8 mouse cellular contexts compared by ENCODE assay signal in the genomic region with DNA sequence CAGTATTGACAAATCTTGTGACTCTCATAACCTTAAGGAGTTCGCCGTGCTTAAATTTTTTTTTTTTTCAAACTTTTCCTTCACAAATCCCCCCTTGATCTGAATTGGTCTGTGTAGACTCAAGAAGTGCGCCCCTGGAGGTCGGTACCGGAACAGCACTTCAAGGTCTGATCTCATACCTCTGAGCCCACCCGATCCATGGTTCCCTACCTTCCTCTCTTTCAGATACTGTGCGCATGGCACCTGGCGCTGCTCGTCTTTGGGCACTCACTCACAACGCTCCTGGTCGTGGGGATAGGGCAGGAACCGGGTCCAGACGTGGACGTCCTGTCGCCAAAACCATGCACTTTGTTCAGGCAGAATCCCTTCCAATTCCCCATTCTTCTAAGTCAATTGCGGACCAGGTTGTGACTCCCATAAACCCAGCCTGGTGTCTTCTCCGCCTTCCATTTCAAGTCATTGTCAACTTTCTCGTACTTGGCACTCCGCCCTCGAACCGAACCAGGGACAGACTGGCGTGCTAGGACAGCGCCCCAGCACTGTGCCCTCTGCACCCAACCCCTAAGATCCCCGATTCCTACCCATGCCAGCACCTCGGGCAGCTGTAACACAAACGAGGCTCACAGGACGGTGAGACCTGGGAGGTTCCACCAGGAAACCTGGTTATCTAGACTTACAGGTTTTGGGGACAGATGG. TPM values are rescaled to one million over a fixed set of nuclear protein-coding genes. Genes with fewer than 3 reads are reported as not detected.
DNase-seq lines count a peak whose midpoint lies in the region; ATAC-seq and TF ChIP-seq lines count a peak whose summit lies in the region.

No protein-coding gene starts in this region.

- WGBS in intestine, postnatal 0 days: 3% methylated on average over 27 of the region's 27 CpGs
- 3% methylated on average over 27 of the region's 27 CpGs for WGBS in liver, embryonic 16.5 days (ENCODE audit: insufficient replicate concordance)
- 4% methylated on average over 27 of the region's 27 CpGs for WGBS in neural tube, embryonic 12.5 days

- no peak overlapping the region for H3ac ChIP-seq in C2C12 (ENCODE audit: control insufficient read depth, insufficient read length, low read depth)

- H3K36me3 ChIP-seq in C2C12 (ENCODE audit: control insufficient read depth, insufficient read depth): no peaks in the 10 kb centered on the region
- no peaks in the 10 kb centered on the region for H3K36me3 ChIP-seq in intestine, postnatal 0 days (ENCODE audit: control insufficient read depth, insufficient read depth)
- H3K36me3 ChIP-seq in liver, embryonic 16.5 days (ENCODE audit: control insufficient read depth, insufficient read depth): no peaks in the 10 kb centered on the region
- H3K36me3 ChIP-seq in neural tube, embryonic 12.5 days: no peaks in the 10 kb centered on the region

- peak overlapping the region; percentile 68 for H3K4me2 ChIP-seq in intestine, postnatal 0 days (replicated peaks; ENCODE audit: low read depth)
- peak overlapping the region; percentile 27 for H3K4me2 ChIP-seq in liver, embryonic 16.5 days (ENCODE audit: low read depth, low read length)
- peak overlapping the region; percentile 50 for H3K4me2 ChIP-seq in neural tube, embryonic 12.5 days (replicated peaks)

- peak; percentile 87 for DNase-seq in ZHBTc4 (ENCODE audit: low read depth, low spot score)
- peak; percentile 87 for DNase-seq in embryo, embryonic 10.5 days (ENCODE audit: low spot score)
- peak; percentile 55 for DNase-seq in gonadal fat pad, adult 2 months (ENCODE audit: low read depth)
- peak; percentile 74 for DNase-seq in thymus, postnatal 0 days (ENCODE audit: low spot score)

- TF ChIP-seq CTCF in C2C12 (IDR thresholded peaks at IDR 0.05; ENCODE audit: control insufficient read depth, insufficient read depth, insufficient read length): peak; percentile 33
- peak; percentile 78 for TF ChIP-seq CTCF in intestine, postnatal 0 days (IDR thresholded peaks at IDR 0.05; ENCODE audit: low read depth)

- H3K9me3 ChIP-seq in intestine, postnatal 0 days (ENCODE audit: control insufficient read depth): no peaks in the 10 kb centered on the region
- H3K9me3 ChIP-seq in liver, embryonic 16.5 days (replicated peaks; ENCODE audit: control insufficient read depth, low read length): no peaks in the 10 kb centered on the region
- H3K9me3 ChIP-seq in neural tube, embryonic 12.5 days: no peaks in the 10 kb centered on the region

- H3K27ac ChIP-seq in intestine, postnatal 0 days (ENCODE audit: low read depth, low read length): no peak overlapping the region
- no peak overlapping the region for H3K27ac ChIP-seq in liver, embryonic 16.5 days (ENCODE audit: low read length)
- no peak overlapping the region for H3K27ac ChIP-seq in neural tube, embryonic 12.5 days

- no peaks in the 10 kb centered on the region; the same call in 1 of the 2 replicates for H3K4me1 ChIP-seq in intestine, postnatal 0 days (replicated peaks; ENCODE audit: control insufficient read depth, insufficient read depth, low read length)
- no peaks in the 10 kb centered on the region for H3K4me1 ChIP-seq in liver, embryonic 16.5 days (ENCODE audit: control insufficient read depth, low read depth, low read length)
- H3K4me1 ChIP-seq in neural tube, embryonic 12.5 days: peaks cover 10% of the 10 kb centered on the region; the same call in 1 of the 2 replicates

- no peaks in the 10 kb centered on the region for H3K79me3 ChIP-seq in C2C12 (ENCODE audit: low read depth)

- H3K27me3 ChIP-seq in C2C12 (ENCODE audit: control insufficient read depth, insufficient read depth, insufficient read length): no peaks in the 10 kb centered on the region
- H3K27me3 ChIP-seq in intestine, postnatal 0 days (replicated peaks; ENCODE audit: control insufficient read depth, insufficient read depth, low read length): peaks cover 51% of the 10 kb centered on the region
- peaks cover 36% of the 10 kb centered on the region for H3K27me3 ChIP-seq in liver, embryonic 16.5 days (ENCODE audit: control insufficient read depth, insufficient read depth, low read depth, low read length)
- peaks cover 43% of the 10 kb centered on the region for H3K27me3 ChIP-seq in neural tube, embryonic 12.5 days (replicated peaks)

- H3K4me3 ChIP-seq in C2C12 (ENCODE audit: insufficient read depth, poor library complexity, severe bottlenecking): no peak overlapping the region
- peak overlapping the region; percentile 29 for H3K4me3 ChIP-seq in intestine, postnatal 0 days (ENCODE audit: low read depth, low read length)
- H3K4me3 ChIP-seq in liver, embryonic 16.5 days (ENCODE audit: low read depth, low read length): 0 out of 2 replicates have a peak overlapping the region, but pooled peaks have one; percentile 4
- H3K4me3 ChIP-seq in neural tube, embryonic 12.5 days: no peak overlapping the region

- ATAC-seq in intestine, postnatal 0 days: peak; percentile 58; the same call in 1 of the 2 replicates
- ATAC-seq in liver, embryonic 16.5 days (ENCODE audit: low read depth): no peak
- ATAC-seq in neural tube, embryonic 12.5 days (ENCODE audit: low FRiP score, low read depth): peak; percentile 53; the same call in 1 of the 2 replicates

- no peaks in the 10 kb centered on the region for H3K79me2 ChIP-seq in C2C12 (ENCODE audit: control insufficient read depth, insufficient read depth)

- no peak overlapping the region for H3K9ac ChIP-seq in intestine, postnatal 0 days (ENCODE audit: low read depth, low read length)
- H3K9ac ChIP-seq in liver, embryonic 16.5 days (ENCODE audit: low read depth, low read length): no peak overlapping the region
- H3K9ac ChIP-seq in neural tube, embryonic 12.5 days: no peak overlapping the region

TF ChIP-seq in C2C12, 6 proteins besides CTCF, POLR2A, EP300 and RAD21:
- TF ChIP-seq MYOD1 (IDR thresholded peaks at IDR 0.05; ENCODE audit: control insufficient read depth, insufficient read length, low read depth) (no peak), USF1 (IDR thresholded peaks at IDR 0.05; ENCODE audit: low read depth) (no peak), MAX (IDR thresholded peaks at IDR 0.05) (no peak), FOSL1 (IDR thresholded peaks at IDR 0.05; ENCODE audit: insufficient read depth, low read length, poor library complexity, severe bottlenecking) (no peak), CEBPB (IDR thresholded peaks at IDR 0.05; ENCODE audit: low read depth) (no peak), MYOG (IDR thresholded peaks at IDR 0.05; ENCODE audit: control insufficient read depth, extremely low read depth, insufficient read length) (no peak)

RNA-seq across cellular contexts. Expression of a gene that starts 0.7 kb away (rescaled TPM):
- 7.9 TPM for polyA plus RNA-seq in C2C12 (2012; fragmentation: generic; extraction: Trizol)
- 2.1 and 7.9 TPM in 2 replicates for polyA plus RNA-seq in gonadal fat pad, adult 2 months (2012; rRNA removed)
- not detected in 2 replicates for polyA plus RNA-seq in intestine, postnatal 0 days (2015; fragmentation: Nextera tagmentation; extraction: Ambion mirVana)
- polyA plus RNA-seq in liver, embryonic 16.5 days (2015; fragmentation: Nextera tagmentation; extraction: Ambion mirVana): 0.05 TPM in 1 of 2 replicates, not detected in the other
- polyA plus RNA-seq in neural tube, embryonic 12.5 days (2016; fragmentation: Nextera tagmentation; extraction: Ambion mirVana): 0.23 TPM in 1 of 2 replicates, not detected in the other
- polyA plus RNA-seq in thymus, postnatal 0 days (2015; fragmentation: Nextera tagmentation; extraction: Ambion mirVana): 2.1 and 2.3 TPM in 2 replicates

RNA-seq across cellular contexts. Expression of a gene that starts 2.6 kb away (rescaled TPM):
- 0.14 TPM for polyA plus RNA-seq in C2C12 (2012; fragmentation: generic; extraction: Trizol)
- polyA plus RNA-seq in gonadal fat pad, adult 2 months (2012; rRNA removed): 0.08 and 0.39 TPM in 2 replicates
- polyA plus RNA-seq in intestine, postnatal 0 days (2015; fragmentation: Nextera tagmentation; extraction: Ambion mirVana): 0.07 TPM in 1 of 2 replicates, not detected in the other
- polyA plus RNA-seq in liver, embryonic 16.5 days (2015; fragmentation: Nextera tagmentation; extraction: Ambion mirVana): not detected in 2 replicates
- polyA plus RNA-seq in neural tube, embryonic 12.5 days (2016; fragmentation: Nextera tagmentation; extraction: Ambion mirVana): 0.10 and 0.15 TPM in 2 replicates
- 0.08 and 0.16 TPM in 2 replicates for polyA plus RNA-seq in thymus, postnatal 0 days (2015; fragmentation: Nextera tagmentation; extraction: Ambion mirVana)

RNA-seq across cellular contexts. Expression of a gene that starts 14.2 kb away (rescaled TPM):
- not detected for polyA plus RNA-seq in C2C12 (2012; fragmentation: generic; extraction: Trizol)
- polyA plus RNA-seq in gonadal fat pad, adult 2 months (2012; rRNA removed): 0.30 and 0.32 TPM in 2 replicates
- 0.83 and 1.5 TPM in 2 replicates for polyA plus RNA-seq in intestine, postnatal 0 days (2015; fragmentation: Nextera tagmentation; extraction: Ambion mirVana)
- polyA plus RNA-seq in liver, embryonic 16.5 days (2015; fragmentation: Nextera tagmentation; extraction: Ambion mirVana): not detected in 2 replicates
- polyA plus RNA-seq in neural tube, embryonic 12.5 days (2016; fragmentation: Nextera tagmentation; extraction: Ambion mirVana): not detected in 2 replicates
- polyA plus RNA-seq in thymus, postnatal 0 days (2015; fragmentation: Nextera tagmentation; extraction: Ambion mirVana): 0.34 TPM in 1 of 2 replicates, not detected in the other

RNA-seq across cellular contexts. Expression of a gene that starts 14.6 kb away (rescaled TPM):
- 0.20 TPM for polyA plus RNA-seq in C2C12 (2012; fragmentation: generic; extraction: Trizol)
- polyA plus RNA-seq in gonadal fat pad, adult 2 months (2012; rRNA removed): 0.56 and 0.57 TPM in 2 replicates
- polyA plus RNA-seq in intestine, postnatal 0 days (2015; fragmentation: Nextera tagmentation; extraction: Ambion mirVana): 0.17 and 0.38 TPM in 2 replicates
- not detected in 2 replicates for polyA plus RNA-seq in liver, embryonic 16.5 days (2015; fragmentation: Nextera tagmentation; extraction: Ambion mirVana)
- polyA plus RNA-seq in neural tube, embryonic 12.5 days (2016; fragmentation: Nextera tagmentation; extraction: Ambion mirVana): 0.04 TPM in 1 of 2 replicates, not detected in the other
- polyA plus RNA-seq in thymus, postnatal 0 days (2015; fragmentation: Nextera tagmentation; extraction: Ambion mirVana): 0.30 and 0.61 TPM in 2 replicates

RNA-seq across cellular contexts. Expression of a gene that starts 56.1 kb away (rescaled TPM):
- 38.7 TPM for polyA plus RNA-seq in C2C12 (2012; fragmentation: generic; extraction: Trizol)
- polyA plus RNA-seq in gonadal fat pad, adult 2 months (2012; rRNA removed): 12.9 and 15.7 TPM in 2 replicates
- 1.8 and 2.0 TPM in 2 replicates for polyA plus RNA-seq in intestine, postnatal 0 days (2015; fragmentation: Nextera tagmentation; extraction: Ambion mirVana)
- polyA plus RNA-seq in liver, embryonic 16.5 days (2015; fragmentation: Nextera tagmentation; extraction: Ambion mirVana): 0.89 and 1.3 TPM in 2 replicates
- polyA plus RNA-seq in neural tube, embryonic 12.5 days (2016; fragmentation: Nextera tagmentation; extraction: Ambion mirVana): 12.2 and 15.1 TPM in 2 replicates
- polyA plus RNA-seq in thymus, postnatal 0 days (2015; fragmentation: Nextera tagmentation; extraction: Ambion mirVana): 3.4 and 3.9 TPM in 2 replicates

Comparison
In these comparisons a context has a peak if more than half of its experiments do, and no peak if none do; other contexts are left out.
1. H3K4me3 ChIP-seq: peak in intestine, postnatal 0 days (single experiment) and liver, embryonic 16.5 days (single experiment); none in C2C12 (single experiment) and neural tube, embryonic 12.5 days (single experiment).
2. Peak in every context shown above with its lines, with median percentiles within 50 percentile points of each other: DNase-seq and H3K4me2 ChIP-seq.